Mouse (Mus musculus) c-Kit-positive CD71-negative TER-119-negative erythroid progenitor cells, embryonic 14.5 days (primary cell): ENCODE results near the gene Glis2.
A peak's percentile ranks its signal among the peaks of the same experiment; 100 is the strongest.

Experiments
- DNase-seq: peaks from one replicate; pipeline ENCODE4 v3.0.0-alpha.2; 2013; ENCODE audit warnings: low read depth

Glis2 gene

DNA sequence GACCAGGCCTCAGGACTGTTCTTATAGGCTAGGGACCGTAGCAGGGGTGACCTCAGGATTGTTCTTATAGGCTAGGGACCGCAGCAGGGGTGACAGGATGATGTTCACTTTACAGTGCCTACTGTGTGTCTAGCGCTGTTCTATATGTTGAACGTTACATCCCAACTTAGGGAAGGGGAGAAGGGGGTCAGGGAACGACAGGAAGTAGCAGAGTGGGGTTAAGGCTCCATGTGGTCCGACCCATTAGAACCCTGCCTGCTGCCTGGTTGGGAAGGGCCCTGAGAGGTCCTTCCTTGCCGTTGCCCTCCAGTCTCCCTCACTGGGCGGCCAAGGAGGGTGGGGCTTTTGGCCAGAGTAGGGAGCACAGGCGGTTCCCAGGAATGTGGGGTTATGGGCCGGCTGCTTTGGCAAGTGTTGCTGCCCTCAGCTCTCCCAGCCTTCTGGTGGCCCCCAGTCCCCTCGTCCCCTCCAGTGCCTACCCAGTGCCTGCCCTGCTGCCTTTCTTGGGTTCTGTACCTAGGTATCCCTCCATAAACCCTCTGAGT lies 9.9 kb downstream of the Glis2 start:
- DNase-seq, result no peak

DNA sequence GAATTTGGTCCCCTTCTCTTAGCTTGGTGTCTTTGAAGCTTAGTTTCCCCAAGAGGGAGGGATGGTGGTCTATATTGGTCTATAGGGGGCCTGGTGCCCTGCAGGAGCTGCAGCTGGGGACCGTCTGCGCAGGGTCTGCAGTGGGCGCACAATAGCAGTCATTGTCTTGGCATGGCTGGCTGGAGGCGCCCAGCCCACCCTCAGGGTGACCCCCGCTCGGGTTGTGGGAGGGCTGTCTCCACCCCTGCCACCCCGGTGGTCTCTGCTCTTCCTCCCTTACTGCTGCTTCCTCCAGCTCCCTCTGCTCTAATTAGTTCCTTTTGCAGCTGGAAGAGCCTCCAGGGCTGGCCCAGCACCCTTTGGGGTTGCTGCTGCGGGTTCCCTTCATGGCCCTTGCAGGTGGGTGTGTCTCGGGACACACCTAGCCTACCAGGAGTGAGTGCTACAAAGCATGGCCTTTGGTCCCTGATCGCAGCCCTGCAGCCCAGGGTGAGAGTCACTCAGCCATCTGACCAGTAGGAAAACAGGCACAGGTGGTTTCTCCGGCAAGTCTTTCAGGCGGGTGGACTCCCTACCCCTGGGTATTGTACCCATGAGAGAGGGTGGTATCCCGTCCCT lies 11.1 kb downstream of the Glis2 start:
- no peak for DNase-seq

DNA sequence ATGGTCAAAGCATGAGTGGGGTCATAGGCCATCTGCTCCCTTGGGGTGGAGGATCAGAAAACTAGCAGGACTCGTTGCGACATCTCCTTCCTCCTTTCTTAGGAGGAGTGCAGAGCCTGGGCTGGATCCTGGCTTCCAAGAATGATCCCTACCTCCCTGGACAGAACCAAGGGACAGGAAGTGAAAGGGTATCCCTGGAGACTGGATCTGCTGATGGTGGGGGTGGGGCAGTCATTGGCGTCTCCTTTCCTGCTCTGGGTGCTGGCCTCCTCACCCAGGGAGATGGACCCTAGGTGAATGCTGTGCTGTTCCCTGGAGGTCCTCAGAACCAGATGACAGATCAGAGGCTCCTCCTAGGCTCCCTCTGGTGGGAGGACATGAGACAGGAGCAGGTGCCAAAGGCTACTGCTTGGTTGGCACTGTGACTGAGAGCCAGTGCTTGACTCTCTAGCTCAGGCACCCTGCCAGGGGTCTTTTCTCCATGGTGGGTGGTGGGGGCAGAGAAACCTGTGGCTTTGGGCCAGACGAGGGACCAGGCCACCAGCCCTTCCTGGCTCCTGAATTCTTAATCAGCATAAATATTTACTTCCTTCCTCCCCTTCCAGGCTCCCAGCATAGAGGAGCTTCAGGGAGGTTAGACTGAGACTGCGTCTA lies 12.0 kb downstream of the Glis2 start:
- DNase-seq, result no peak

DNA sequence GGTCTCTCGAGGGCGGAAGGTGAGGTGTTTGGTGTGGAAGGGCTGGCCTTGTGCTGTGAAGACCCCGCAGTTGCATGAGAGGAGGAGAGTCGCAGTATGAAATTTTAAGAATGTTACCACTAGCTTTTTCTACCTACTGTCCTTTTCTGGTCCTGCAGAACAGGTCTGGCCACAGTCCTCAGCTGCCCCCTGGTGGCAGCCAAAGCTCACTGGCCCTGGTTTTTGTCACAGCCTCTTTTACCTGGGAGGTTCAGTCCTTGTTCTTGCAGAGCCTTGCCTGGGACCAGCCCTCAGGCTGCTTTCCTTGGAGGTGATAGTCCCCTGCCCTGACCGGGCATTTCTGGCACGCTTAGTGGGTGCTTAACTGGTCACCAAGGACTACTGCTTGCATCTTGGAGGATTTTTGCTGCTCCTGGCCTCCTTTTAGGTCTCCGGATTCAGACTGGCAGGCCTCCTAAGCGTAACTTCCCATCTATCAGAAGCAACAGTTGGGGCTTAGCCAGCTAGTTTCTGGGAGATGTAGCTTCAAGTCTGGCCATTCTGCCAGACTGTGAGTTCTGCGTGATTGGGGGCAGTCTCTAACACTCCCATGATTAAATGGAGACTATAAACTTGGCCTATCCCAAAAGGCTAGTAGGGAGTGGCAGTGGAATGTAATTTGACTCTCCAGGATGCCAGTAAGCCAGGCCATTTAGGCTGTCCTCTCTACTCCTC lies 13.5 kb downstream of the Glis2 start:
- no peak for DNase-seq

DNA sequence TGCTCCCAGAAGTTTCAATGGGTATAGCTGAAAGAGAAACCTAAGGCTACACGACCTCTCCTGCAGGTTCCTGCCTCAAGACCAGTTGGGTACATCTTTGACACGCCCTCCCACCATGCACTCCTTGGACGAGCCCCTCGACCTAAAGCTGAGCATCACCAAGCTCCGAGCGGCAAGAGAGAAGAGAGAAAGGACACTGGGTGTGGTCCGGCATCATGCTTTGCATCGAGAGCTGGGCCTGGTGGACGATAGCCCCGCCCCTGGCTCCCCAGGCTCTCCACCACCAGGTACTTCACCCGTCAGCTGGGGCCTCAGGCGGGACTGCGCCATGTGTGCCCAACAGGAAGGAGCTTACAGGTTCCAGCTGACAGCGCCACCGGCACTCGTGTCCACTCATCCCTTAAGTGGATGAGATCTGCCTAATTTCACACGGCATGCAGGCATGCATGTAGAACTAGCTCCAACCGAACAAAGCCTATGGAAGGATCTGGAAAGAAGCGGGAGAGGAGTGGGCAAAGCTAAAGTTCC lies 14.1 kb downstream of the Glis2 start:
- DNase-seq, result no peak

DNA sequence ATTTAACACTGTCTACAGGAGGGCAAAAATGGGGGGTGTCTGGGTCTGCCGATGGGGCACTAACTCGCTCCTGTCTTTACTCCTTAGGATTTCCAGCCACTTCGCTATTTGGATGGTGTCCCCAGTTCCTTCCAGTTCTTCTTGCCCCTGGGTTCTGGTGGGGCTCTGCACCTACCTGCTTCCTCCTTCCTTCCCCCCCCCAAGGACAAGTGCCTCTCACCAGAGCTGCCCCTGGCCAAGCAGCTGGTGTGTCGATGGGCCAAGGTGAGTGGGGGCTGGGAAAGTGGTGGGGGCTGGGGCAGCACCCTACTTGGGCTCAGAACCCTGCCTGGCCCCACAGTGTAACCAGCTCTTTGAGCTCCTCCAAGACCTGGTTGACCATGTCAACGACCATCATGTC lies 16.7 kb downstream of the Glis2 start:
- no peak for DNase-seq

DNA sequence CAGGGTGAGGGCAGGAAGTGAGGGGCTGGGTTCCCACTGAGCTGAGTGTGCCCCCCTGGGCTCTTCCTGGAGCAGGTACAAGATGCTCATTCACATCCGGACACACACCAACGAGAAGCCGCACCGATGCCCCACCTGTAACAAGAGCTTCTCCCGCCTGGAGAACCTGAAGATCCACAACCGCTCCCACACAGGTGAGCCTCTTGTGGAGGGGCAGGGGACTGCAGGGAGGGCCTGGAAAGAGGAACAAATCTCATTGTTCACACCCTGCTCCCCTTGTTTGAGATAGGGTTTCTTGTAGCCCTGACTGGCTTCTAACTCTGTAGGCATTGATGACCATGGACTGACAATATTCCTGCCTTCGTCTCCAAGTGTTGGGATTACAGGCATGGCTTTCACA lies 17.2 kb downstream of the Glis2 start:
- DNase-seq, result no peak

DNA sequence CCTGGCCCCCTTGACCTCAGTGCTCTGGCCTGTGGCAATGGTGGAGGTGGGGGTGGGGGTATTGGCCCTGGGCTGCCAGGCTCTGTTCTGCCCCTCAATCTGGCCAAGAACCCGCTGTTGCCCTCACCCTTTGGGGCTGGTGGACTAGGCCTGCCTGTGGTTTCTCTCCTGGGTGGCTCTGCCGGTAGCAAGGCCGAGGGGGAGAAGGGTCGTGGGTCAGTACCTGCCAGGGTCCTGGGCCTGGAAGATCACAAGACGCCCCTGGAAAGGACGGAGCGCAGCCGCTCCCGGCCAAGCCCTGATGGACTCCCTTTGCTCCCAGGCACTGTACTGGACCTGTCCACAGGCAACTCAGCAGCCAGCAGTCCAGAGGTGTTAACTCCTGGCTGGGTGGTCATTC lies 19.2 kb downstream of the Glis2 start:
- DNase-seq, result no peak

DNA sequence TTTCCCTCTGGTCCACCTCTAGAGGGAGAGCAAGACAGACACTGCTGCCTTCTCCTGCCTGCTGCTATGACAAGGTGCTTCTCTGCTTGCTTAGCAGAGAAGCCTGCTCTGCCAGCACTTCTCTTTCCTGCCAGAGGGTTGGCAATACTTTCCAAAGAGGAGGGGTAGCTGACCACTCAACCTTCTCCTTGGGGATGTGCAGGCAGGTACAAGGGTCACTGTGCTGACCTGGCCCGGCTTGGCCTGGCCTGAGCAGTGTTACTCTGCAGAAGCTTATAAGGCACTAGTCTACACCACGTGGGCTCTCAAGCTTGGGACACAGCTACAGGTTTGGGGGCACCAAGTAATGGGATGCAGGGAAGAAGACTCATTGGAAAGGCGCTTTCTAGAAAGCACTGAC lies 20.1 kb downstream of the Glis2 start:
- no peak for DNase-seq

DNA sequence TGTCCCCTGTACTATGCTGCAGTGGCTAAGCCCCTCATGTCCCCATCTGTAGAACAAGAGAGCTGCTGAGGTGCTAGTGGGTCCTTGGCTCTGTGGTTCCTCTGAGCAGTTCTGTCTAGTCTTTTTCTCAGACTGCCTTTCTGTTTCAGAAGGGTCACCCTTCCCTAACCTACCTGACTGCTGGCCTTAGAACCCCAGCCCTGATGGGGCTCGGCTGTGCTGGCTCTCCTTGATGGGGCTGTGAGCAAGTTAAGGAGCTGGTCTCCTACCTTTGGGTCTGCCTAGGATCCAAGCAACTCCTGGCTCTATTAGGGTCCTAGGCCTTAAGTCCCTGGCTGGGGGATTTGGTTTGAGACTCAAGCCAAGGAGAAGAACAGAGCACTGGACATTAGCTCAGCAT lies 20.8 kb downstream of the Glis2 start:
- DNase-seq, result no peak

DNA sequence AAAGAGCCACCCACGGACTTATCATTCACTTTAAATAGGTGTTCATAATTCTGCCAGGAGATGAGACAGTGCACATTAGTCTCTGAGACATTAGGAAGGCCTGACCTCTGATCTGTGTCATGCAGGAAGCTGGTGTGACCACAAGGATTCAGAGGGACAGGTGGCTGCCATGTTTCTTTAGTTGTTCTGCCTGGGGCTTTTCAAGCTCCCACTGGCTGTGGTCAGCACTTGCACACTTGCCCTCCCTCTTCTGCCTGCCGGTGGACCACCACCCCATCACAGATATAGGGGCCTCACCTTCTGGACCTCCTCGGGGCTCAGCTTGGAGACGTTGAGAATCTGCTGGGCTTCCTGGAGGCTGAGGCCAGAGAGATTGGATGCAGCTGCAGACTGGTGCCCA lies 22.3 kb downstream of the Glis2 start:
- DNase-seq, result no peak

DNA sequence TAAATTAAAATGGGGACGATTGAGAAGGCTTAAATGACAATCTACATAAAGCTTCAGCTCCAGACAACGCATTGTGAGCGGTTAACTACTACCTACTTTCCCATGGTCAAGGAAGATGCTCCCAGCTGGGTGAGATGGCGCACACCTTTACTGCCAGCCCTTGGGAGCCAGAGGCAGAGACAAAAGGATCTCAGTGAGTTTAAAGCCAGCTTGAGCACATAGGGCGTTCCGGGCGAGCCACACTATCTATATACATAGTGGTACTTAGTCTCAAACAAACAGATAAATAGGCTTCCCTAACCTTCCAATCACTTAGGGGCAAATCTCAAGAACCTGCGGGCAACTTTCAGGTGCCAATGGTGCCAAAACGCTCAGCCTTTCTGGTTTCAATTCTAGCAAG lies 29.6 kb downstream of the Glis2 start:
- no peak for DNase-seq

DNA sequence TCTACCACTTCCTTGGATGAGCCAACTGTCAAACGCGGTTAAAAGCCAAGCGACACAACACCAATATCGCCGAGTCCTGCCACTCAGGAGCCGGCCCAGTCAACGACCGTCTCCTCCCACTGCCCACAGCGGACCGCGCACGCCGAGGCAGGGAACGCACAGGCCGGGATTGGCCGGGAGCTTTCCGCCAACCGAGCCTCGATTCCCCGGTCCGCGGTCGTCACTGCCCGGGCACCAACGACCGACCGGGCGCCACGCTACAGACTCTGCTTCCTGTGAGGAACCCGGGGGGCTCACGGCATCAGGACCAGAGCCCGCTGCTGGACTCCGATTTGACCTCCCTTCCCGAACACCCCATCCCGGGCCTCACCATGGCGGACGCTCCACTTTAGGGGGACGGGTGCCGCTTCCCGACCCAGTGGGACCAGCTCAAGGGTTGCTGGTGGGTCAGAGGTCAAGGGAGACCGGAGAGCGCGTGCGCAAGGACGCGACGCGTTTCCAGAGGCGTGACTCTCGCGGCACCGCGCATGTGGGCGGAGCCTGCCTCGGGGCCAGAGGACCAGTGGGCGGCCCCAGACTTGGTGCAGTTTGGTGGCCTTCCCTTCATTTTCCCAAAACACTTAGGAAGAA lies 30.1 kb downstream of the Glis2 start, which contains the start of gene Pam16:
TSS of gene Pam16 (minus strand) at position 508 of the 630 bp plus-strand sequence.
- DNase-seq, result peak; percentile 85

DNA sequence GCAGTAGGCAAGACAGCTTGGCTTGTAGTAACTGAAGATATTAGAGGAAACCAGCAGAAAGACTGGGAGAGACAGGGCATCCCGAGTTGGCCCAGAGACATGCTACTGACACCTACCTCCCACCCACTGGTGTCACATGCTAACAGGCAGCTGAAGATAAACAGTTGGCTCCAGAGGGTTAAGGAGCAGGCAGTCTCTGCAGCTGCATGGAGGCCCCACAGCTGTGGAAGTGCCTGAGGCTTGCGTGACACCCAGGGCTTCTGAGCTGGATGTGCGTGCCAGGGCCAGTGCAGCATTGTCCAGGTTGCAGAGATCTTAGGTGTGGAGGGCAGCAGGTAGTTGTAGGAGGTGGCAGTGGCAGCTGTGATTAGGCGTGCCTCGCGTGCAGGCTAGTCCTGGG lies 32.6 kb downstream of the Glis2 start:
- no peak for DNase-seq

DNA sequence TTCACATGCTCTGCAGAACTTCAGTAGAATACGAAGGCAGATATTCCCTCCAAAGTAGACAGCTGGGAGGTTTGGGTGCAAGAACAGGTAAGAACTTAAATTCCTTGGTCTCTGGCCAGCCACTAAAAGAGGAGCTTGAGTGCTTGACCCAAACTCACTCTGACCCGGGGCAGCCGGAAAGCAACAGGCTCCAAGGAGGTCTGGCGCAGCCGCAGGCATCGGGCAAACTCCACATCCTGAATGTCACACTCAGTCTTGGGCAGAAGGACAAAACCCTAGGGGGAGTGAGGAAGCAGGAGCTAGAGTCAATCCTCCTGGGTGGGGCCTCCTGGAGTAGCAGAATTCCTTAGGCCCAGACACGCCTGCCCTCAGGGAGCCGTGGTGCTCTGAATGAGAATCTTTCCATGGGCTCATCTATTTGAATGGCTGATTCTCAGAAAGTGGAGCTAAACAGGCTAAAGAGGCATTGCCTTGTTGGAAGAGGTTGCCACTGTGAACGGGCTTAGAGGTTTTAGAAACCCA lies 34.4 kb downstream of the Glis2 start:
- no peak for DNase-seq

DNA sequence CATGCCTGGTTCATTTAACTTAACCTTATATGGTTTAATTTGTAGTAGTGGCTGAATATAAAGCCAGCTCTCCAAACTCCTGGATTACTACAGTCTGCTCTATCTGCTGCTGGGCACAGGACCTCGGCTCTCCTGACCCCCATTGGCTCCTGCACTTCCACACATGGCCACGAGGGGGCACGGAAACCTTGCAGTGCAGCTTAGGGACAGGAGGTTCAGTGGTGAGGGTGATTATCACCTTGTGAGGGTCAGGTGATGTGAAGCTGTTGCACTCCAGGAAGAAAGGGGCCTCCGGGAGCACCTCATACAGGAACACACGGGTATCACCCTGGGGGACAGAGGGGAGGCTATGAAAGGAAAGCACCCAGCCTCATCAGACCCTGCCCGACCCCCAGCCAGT lies 35.4 kb downstream of the Glis2 start:
- peak; percentile 67 for DNase-seq

DNA sequence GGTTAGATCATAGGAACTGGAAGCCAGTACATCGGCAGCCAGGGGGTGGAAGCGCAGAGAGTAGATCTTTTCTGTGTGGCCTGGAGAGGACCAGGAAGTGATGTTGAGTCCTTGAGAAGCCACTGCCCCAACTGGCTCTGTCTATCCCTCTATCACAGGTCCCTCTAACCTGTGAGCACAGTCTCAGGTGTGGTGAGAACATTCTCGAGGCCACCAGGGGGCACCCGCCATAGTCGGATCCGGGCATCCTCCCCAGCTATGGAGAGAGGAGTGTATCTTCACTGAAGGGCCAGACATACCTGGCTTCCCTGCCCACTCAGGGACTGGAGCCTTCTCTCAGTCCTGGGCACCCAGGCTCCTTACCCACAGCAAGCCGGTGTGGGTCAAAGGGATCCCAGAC lies 37.5 kb downstream of the Glis2 start:
- no peak for DNase-seq

DNA sequence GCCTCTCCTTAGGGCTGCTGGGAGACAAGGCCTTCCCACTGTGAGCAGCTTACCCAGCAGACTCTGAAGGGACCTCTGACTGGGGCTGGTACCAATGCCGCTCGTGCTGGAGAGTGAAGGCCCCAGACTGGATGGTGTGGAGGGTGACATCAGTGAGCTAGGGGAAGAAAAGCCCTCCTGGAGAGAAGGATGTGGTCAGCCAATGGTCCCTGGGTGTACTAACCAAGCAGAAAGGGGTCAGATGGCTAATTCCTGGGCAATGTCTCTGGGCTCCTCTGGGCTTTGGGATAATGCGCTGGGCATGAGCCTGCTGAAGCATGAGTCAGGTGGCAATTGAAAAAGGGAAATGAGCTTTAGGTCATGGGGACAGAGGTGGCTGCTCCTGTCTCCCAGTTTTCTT lies 39.1 kb downstream of the Glis2 start:
- DNase-seq, result no peak

DNA sequence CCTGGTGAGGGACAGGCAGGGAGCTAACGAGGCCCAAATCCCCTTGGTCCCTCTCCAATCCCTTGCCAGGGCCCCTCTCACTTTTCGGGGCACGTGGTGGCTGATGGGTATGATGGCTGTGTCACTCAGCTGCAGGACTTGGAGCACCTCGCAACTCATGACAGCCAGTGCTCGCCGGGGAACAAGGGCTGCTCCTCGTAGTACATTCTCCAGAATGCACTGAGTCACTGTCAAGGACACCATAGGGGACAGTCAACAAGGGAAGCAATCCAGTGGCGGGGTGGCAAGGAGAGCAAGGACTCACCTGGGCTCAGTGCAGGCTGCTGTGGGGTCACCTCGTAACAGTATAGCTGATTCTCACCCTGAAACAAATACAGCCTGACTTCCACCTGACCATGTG lies 40.2 kb downstream of the Glis2 start:
- DNase-seq, result no peak

DNA sequence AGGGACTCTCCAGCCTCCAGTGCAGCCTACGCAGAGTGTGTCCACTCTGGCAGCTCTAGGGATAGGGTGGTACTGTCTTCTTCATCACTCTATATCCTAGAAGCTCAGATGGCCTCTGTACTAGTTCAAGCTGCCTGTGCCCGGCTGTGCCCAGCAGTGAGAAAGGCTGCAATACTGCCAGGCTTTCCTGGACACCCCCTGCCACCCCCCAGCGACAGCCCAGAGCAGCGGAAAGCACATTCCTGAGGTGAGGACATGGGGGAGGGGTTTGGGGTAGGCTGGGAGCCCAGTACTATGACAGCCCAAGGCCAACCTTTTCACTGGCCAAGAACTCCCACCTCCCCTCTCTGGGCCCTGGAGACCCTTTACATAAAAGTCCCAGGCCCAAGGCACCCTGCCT lies 41.2 kb downstream of the Glis2 start:
- DNase-seq, result no peak

DNA sequence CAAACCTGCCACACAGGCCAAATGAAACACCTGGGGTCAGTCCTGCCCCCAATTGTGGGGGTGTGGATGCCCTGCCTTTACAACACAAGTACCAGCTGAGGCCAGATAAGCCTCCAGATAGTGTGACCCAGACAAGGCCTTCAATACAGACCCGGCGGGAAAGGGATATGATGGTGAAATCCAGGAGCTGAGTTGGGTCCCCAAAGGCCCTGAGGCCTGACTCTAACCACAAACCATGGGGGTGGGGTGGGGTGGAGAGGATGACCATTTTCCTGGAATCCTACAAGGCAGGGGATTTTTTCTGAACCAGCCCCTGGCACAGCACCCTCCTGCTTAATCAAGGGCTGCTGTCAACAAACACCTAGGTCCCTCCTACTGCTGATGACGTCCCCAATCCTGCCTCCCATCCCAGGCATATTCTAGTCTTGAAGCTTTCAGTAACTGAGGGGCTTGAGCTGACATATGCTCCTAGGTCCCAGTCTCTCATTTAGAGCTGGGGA lies 44.4 kb downstream of the Glis2 start:
- no peak for DNase-seq

DNA sequence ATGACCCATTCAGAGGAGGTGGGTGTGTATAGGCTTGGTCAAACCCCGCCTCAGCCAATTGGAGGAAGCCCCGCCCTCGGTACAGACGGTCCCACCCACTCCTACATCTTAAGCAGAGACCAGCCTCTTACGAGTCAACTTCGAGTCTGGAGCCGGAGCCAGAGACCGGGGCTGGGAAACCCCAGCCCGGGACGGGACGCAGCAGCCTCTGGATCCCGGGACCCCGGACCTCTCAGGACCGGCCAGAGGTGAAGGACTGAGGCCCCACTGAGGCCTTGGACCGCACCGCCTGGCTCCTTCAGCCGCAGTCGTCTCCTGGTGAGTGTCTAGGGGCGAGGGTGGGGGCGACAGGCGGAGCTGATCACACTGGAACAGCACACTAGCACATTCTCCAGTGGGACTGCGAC lies 45.3 kb downstream of the Glis2 start, which contains the start of the genes Vasn and Dnaja3:
TSS of gene Vasn (plus strand) at position 111 of the 407 bp plus-strand sequence.
TSS of gene Dnaja3 (plus strand) at position 159 of the 407 bp plus-strand sequence.
- DNase-seq, result peak; percentile 77
